Mouse (Mus musculus) intestine, embryonic 16.5 days (tissue): Measurements from ENCODE around the gene Dynll2. TPM values are rescaled to one million over a fixed set of nuclear protein-coding genes. Genes with fewer than 3 reads are reported as not detected.
"Not testable (repeated sequence)": the region's sequence is repeated elsewhere in the genome, so short reads cannot be mapped to it uniquely, and the experiment has no call there.

Experiments
- ATAC-seq: fragments of 200-750 bp; cut with Nextera tagmentation; 2 replicates; pipeline ENCODE4 v1.8.0; 2017; ENCODE audit warnings: moderate TSS enrichment, moderate library complexity
- H3K27ac ChIP-seq: fragments of 300-500 bp; sonication (generic); 2 replicates; pipeline ENCODE4 v1.5.1; 2014; ENCODE audit warnings: mild to moderate bottlenecking, low read length
- H3K27me3 ChIP-seq: fragments of 300-500 bp; sonication (generic); replicated peaks from 2 replicates; pipeline ENCODE4 v1.6.1; 2014; ENCODE audit warnings: low read length, control low read depth, mixed read lengths; ENCODE audit not compliant: control insufficient read depth, insufficient read depth
- H3K36me3 ChIP-seq: fragments of 300-500 bp; sonication (generic); 2 replicates; pipeline ENCODE4 v1.6.1; 2014; ENCODE audit warnings: low read length, control low read depth; ENCODE audit not compliant: control insufficient read depth, insufficient read depth
- H3K4me1 ChIP-seq: fragments of 300-500 bp; sonication (generic); 2 replicates; pipeline ENCODE4 v1.6.1; 2014; ENCODE audit warnings: low read length, control low read depth, mixed read lengths; ENCODE audit not compliant: control insufficient read depth, insufficient read depth
- H3K4me2 ChIP-seq: fragments of 300-500 bp; sonication (generic); 2 replicates; pipeline ENCODE4 v1.6.1; 2014; ENCODE audit warnings: low read depth, low read length, control low read depth
- H3K4me3 ChIP-seq: fragments of 300-500 bp; sonication (generic); 2 replicates; pipeline ENCODE4 v1.5.1; 2014; ENCODE audit warnings: mild to moderate bottlenecking, low read length
- H3K9ac ChIP-seq: fragments of 300-500 bp; sonication (generic); 2 replicates; pipeline ENCODE4 v1.6.1; 2014; ENCODE audit warnings: low read depth, low read length
- H3K9me3 ChIP-seq: fragments of 300-500 bp; sonication (generic); 2 replicates; pipeline ENCODE4 v1.6.1; 2016; ENCODE audit warnings: low read length, control low read depth; ENCODE audit not compliant: control insufficient read depth
- WGBS: fragments of 180-500 bp; shearing (Covaris S2); extraction: QIAGEN DNeasy Blood & Tissue Kit; methylation state at CpG from one replicate; pipeline ENCODE4 v1.1.7; 2014; 5-methylcytosine and 5-hydroxymethylcytosine counted together
- polyA plus RNA-seq: library from polyadenylated mRNA; unstranded; fragments of >200 nt; fragmentation: Nextera tagmentation; extraction: Ambion mirVana; gene quantifications from 2 replicates; pipeline ENCODE4 v1.2.1, GENCODE M21; 2015

Gene Dynll2
- polyA plus RNA-seq, 1 experiment from 2014 or later: 27.9 TPM

DNA sequence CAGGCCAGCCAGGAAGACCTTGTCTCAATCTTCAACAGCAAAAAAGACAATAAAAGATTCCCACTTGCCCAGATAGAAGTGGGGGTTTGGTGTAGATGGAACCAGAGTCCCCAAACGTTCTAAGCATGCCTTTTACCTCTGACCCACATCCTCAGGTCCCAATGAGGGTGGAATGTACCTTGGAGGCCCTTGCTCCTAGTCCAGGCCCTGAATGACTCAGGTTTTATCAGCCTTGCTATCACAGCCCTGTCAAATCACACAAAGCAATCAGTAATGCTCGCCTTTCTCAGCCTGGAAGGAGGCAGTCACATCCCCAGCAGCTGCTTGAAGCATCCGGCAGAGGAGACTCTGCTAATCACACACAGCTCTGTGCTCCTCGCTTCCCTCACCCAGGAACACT lies 15.4 kb upstream of the Dynll2 start:
- 51% methylated on average over 4 of the region's 4 CpGs for WGBS
- Histone ChIP-seq H3K4me1 (no peaks in the 10 kb centered on the region), H3K27me3 (no peaks in the 10 kb centered on the region), H3K27ac (no peak overlapping the region), H3K9me3 (no peaks in the 10 kb centered on the region), H3K36me3 (no peaks in the 10 kb centered on the region), H3K4me2 (no peak overlapping the region), H3K4me3 (no peak overlapping the region), H3K9ac (no peak overlapping the region)
- no peak for ATAC-seq

DNA sequence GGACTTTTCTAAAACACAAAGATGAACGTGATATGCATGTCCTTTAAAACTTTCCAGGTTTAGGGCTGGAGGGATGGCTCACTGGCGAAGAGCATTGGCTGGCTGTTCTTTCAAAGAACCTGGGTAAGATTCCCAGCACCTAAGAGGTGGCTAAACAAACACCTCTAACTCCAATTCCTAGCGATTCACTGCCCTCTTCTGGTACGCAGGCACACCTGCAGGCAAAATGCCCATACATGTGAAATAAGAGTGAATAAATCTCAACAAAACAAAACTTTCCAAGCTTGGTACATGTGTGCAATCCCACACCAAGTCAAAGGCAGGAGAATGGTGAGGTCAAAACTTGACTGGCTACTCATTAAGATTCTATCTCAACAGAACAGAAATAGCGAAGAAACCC lies 12.4 kb upstream of the Dynll2 start:
- no peak overlapping the region for H3K4me3 ChIP-seq
- H3K27ac ChIP-seq: no peak overlapping the region
- no peak overlapping the region for H3K4me2 ChIP-seq
- no peaks in the 10 kb centered on the region for H3K4me1 ChIP-seq
- no peaks in the 10 kb centered on the region for H3K9me3 ChIP-seq
- no peaks in the 10 kb centered on the region for H3K27me3 ChIP-seq
- WGBS: 89% methylated on average over 5 of the region's 5 CpGs
- no peaks in the 10 kb centered on the region for H3K36me3 ChIP-seq
- ATAC-seq: no peak
- no peak overlapping the region for H3K9ac ChIP-seq

DNA sequence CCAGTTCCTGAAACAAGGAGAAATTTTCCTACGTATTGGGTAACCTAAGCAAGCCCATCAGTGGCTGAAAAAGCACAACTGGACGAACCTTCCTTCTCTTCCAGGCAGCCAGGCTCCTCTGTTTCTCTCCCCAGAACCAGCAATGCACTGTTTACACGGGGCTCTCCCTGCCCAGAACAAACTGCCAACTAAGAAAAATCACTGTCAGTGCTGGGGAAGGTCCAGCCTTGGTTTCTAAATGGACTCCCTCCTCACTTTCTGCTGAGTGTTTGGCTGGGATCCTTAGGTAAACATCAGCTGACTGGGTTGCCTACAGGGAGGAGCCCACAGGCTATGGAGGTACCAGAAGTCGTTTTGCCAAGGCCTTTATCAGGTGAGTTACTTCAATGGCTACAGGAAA lies 4.5 kb upstream of the Dynll2 start:
- Histone ChIP-seq H3K9ac (no peak overlapping the region), H3K27me3 (no peaks in the 10 kb centered on the region), H3K4me3 (no peak overlapping the region), H3K36me3 (no peaks in the 10 kb centered on the region), H3K9me3 (no peaks in the 10 kb centered on the region), H3K4me2 (no peak overlapping the region), H3K27ac (no peak overlapping the region), H3K4me1 (peaks cover 9% of the 10 kb centered on the region; the same call in 1 of the 2 replicates)
- no peak for ATAC-seq
- whole genome bisulfite sequencing: 35% methylated on average over 4 of the region's 4 CpGs

DNA sequence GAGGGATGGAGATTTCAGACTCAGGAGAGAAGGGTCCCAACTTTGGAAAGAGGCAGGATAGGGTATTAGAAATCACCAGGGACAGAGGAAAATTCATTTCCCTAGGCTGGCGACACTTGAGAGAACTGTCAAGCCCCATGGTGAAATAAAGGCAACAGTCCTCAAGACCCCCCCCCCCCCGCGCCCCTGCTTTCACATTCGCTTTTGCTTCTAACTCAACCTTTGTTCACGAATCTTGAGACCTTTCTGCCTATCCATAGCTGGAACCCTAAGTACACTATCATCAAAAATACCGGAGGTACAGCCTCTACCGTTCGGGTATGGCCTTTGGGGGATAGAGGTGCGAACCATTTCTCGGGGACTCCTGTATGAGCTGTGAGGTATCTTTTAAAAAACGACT lies 528 bp upstream of the Dynll2 start:
- Histone ChIP-seq H3K9me3 (no peaks in the 10 kb centered on the region), H3K4me3 (peak overlapping the region; percentile 99), H3K4me1 (peaks cover 33% of the 10 kb centered on the region), H3K27me3 (no peaks in the 10 kb centered on the region), H3K4me2 (peak overlapping the region; percentile 65), H3K36me3 (peaks cover 4% of the 10 kb centered on the region), H3K9ac (peak overlapping the region; percentile 98), H3K27ac (peak overlapping the region; percentile 74)
- WGBS: 68% methylated on average over 11 of the region's 11 CpGs
- no peak for ATAC-seq

DNA sequence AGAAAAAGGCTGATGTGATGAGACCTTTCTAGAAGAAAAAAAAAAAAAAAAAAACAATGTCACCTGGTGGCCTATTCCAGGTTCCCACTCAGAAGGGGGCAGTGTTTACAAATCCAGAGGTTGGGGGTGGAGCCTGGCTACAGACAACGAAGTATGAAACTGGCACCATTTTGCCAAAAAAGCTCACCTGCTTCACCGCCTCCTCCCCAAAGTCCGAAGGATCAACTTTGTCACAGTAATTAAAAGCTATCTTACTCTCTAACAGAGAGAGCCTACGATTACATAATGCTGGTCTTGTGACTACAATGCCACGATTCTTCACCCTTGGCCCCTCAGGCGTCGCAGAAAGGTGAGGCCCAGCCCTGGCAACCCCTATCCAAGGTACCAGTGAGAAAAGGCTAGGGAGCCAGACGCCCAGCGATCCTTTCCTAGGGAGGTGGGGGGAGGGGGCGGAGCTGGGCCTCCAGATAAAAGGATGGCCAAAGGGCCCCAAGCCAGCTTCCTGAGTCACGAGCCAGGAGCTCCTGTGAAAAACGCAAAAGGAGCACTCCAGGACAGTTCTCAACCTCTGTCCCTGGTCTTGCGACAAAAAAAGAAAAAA lies 1.1 kb downstream of the Dynll2 start:
- Histone ChIP-seq H3K4me2 (peak overlapping the region; percentile 85), H3K36me3 (peaks cover 5% of the 10 kb centered on the region), H3K9ac (peak overlapping the region; percentile 98), H3K4me3 (peak overlapping the region; percentile 99), H3K4me1 (peaks cover 28% of the 10 kb centered on the region), H3K27me3 (no peaks in the 10 kb centered on the region), H3K9me3 (no peaks in the 10 kb centered on the region), H3K27ac (peak overlapping the region; percentile 97)
- peak; percentile 78 for ATAC-seq
- 3% methylated on average over 13 of the region's 13 CpGs for WGBS

DNA sequence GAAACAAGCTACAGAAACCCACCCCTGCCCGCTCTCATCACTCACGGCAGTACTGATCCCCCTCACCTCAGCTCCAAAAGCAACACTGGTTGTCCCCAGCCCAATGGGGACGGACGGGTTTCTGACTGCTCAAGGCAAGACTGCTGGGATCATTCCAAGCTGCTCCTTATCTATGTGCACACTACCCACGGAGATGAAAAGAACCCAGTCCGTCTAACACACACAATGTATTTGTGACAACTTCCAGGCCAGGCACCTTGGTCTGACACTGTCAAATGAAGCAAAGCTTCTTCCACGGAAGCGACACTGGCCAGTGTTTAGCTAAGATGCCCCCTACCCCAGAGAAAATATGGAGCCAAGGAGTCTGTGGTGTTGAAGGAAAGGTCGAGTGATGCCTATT lies 1.7 kb downstream of the Dynll2 start:
- Histone ChIP-seq H3K4me2 (peak overlapping the region; percentile 85), H3K9me3 (no peaks in the 10 kb centered on the region), H3K4me1 (peaks cover 28% of the 10 kb centered on the region), H3K4me3 (peak overlapping the region; percentile 99), H3K27ac (peak overlapping the region; percentile 97; the same call in 1 of the 2 replicates), H3K27me3 (no peaks in the 10 kb centered on the region), H3K36me3 (peaks cover 8% of the 10 kb centered on the region), H3K9ac (peak overlapping the region; percentile 98)
- 27% methylated on average over 9 of the region's 9 CpGs for WGBS
- ATAC-seq: no peak

DNA sequence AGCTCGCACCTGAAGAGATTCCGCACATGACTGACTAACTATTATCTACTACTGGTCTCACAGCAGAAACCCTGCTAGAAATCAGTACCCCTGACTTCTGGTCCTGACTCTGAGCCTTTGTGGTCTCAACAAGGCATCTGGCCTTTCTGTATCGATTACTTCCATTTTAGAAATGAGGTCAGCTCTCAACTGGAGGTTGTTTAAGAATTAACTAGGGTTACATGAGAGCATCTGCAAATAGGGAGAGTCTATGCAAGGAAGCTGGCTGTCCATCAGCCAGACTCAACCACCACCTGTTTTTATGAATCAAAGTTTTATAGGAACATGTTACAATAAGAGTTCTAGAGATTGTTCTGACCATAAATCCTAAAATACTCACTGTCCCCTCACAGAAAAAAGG lies 2.8 kb downstream of the Dynll2 start:
- H3K9me3 ChIP-seq: no peaks in the 10 kb centered on the region
- no peaks in the 10 kb centered on the region for H3K27me3 ChIP-seq
- peaks cover 11% of the 10 kb centered on the region for H3K36me3 ChIP-seq
- H3K4me2 ChIP-seq: 0 out of 2 replicates have a peak overlapping the region, but pooled peaks have one; percentile 85
- WGBS: 77% methylated on average over 3 of the region's 3 CpGs
- ATAC-seq: no peak
- no peak overlapping the region for H3K9ac ChIP-seq
- H3K27ac ChIP-seq: no peak overlapping the region
- H3K4me3 ChIP-seq: no peak overlapping the region
- H3K4me1 ChIP-seq: peaks cover 28% of the 10 kb centered on the region

DNA sequence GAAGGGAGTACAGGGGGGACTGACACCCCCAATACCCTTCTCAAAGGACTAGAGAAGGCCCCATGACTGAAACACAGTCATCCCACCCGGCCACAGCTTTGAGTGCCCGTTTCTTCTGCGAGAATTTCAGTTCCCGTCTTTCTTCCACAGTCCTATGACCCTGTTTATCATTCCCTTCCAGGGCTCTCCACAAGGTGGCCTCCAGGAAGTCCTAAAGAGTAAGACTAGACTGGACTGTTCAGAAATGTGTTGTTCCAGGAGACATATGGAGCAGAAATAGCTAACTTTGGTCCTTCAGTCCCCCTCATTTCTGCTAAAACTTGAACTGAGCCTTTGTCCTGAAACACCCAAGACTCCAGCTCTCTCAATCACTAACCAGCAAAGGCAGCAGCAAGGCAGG lies 8.4 kb downstream of the Dynll2 start:
- Histone ChIP-seq H3K9me3 (no peaks in the 10 kb centered on the region), H3K27ac (no peak overlapping the region), H3K9ac (no peak overlapping the region), H3K4me3 (no peak overlapping the region), H3K4me2 (no peak overlapping the region), H3K36me3 (peaks cover 11% of the 10 kb centered on the region), H3K4me1 (peaks cover 11% of the 10 kb centered on the region), H3K27me3 (no peaks in the 10 kb centered on the region)
- 66% methylated on average over 4 of the region's 4 CpGs for WGBS
- ATAC-seq: no peak

DNA sequence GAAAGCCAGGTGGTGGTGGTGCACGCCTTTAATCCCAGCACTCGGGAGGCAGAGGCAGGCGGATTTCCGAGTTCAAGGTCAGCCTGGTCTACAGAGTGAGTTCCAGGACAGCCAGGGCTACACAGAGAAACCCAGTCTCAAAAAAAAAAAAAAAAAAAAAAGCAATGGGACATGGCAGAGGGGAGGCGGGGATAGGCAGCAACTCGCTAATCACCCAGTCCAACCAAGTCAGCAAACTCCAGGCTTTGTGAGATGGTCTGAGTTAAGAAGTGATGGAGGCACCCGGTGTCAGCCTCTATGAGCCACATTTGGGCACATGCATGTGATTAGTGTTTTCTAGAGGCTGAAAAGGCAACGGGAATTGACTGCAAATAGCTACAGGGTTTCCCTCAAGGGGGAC lies 10.3 kb downstream of the Dynll2 start:
- WGBS: 85% methylated on average over 8 of the region's 8 CpGs
- not testable (repeated sequence) for H3K36me3 ChIP-seq, H3K4me3 ChIP-seq, H3K9me3 ChIP-seq, H3K4me1 ChIP-seq, H3K27me3 ChIP-seq, H3K9ac ChIP-seq, H3K4me2 ChIP-seq, ATAC-seq, H3K27ac ChIP-seq
